Mouse (Mus musculus): ENCODE measurements around the gene Trmt2a. TPM values are rescaled to one million over a fixed set of nuclear protein-coding genes. Genes with fewer than 3 reads are reported as not detected.

Trmt2a gene
- polyA plus RNA-seq, 1 experiment = 23.5 TPM

DNA sequence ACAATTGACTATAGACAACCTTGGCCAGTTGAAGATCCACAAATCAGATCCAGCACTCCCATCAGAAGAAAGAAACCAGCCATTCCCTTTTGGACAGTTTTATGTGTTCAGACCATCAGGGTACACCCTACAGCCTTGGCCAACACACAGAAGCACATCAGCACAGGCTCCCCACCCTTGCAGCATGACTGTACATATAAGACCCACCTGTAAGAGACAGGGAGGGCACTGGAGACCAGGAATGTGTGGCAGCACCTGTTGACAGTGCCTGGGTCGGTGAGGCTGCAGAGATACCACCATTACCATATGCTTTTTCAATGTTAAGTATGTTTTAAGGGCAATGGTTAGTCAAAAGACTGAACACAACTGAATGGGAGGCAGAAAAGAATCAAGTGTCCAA, 5.4 kb downstream of the Trmt2a start:
- Histone ChIP-seq H3K27me3 (ENCODE audit: control insufficient read depth, insufficient read depth, low read length) (no peaks in the 10 kb centered on the region), H3K36me3 (ENCODE audit: control insufficient read depth, insufficient read depth, low read length) (no peaks in the 10 kb centered on the region; the same call in 1 of the 2 replicates), H3K4me3 (ENCODE audit: control insufficient read depth, low read depth, low read length) (no peak overlapping the region), H3K27ac (ENCODE audit: control insufficient read depth, insufficient read depth, low read depth, low read length) (no peak overlapping the region), H3K4me1 (ENCODE audit: control insufficient read depth, insufficient read depth, low read length) (peaks cover 7% of the 10 kb centered on the region)
- TF ChIP-seq CTCF (IDR thresholded peaks at IDR 0.05; ENCODE audit: control insufficient read depth, insufficient read depth, insufficient replicate concordance, low read depth, low read length) (no peak), POLR2A (IDR thresholded peaks at IDR 0.05; ENCODE audit: control insufficient read depth, low read depth, low read length) (no peak)

- TF ChIP-seq POLR2A (IDR thresholded peaks at IDR 0.05; ENCODE audit: control insufficient read depth, low read depth, low read length) = no peak
- TF ChIP-seq CTCF (IDR thresholded peaks at IDR 0.05; ENCODE audit: control insufficient read depth, insufficient read depth, insufficient replicate concordance, low read depth, low read length) = no peak
- no peak within 1 kb of the TSS for H3K4me3 ChIP-seq (ENCODE audit: control insufficient read depth, low read depth, low read length)
- H3K27me3 ChIP-seq (ENCODE audit: control insufficient read depth, insufficient read depth, low read length) = no peaks in the 10 kb centered on the region
- no peak within 1 kb of the TSS for H3K27ac ChIP-seq (ENCODE audit: control insufficient read depth, insufficient read depth, low read depth, low read length)
- H3K4me1 ChIP-seq (ENCODE audit: control insufficient read depth, insufficient read depth, low read length) = no peaks in the 10 kb centered on the region
- no peaks in the 10 kb centered on the region; the same call in 1 of the 2 replicates for H3K36me3 ChIP-seq (ENCODE audit: control insufficient read depth, insufficient read depth, low read length)
These were observed 9.7 kb downstream of the Trmt2a start, which contains the start of gene Gm49776 for GRCm38 (mm10) chr16:18258221-18258620. Gene Gm49776 (minus strand): TSS chr16:18258321.

GRCm38 (mm10) chr16:18265024-18265423, 16.5 kb downstream of the Trmt2a start:
- Histone ChIP-seq H3K27me3 (ENCODE audit: control insufficient read depth, insufficient read depth, low read length) (no peaks in the 10 kb centered on the region), H3K27ac (ENCODE audit: control insufficient read depth, insufficient read depth, low read depth, low read length) (no peak overlapping the region), H3K4me1 (ENCODE audit: control insufficient read depth, insufficient read depth, low read length) (no peaks in the 10 kb centered on the region), H3K4me3 (ENCODE audit: control insufficient read depth, low read depth, low read length) (no peak overlapping the region), H3K36me3 (ENCODE audit: control insufficient read depth, insufficient read depth, low read length) (peaks cover 2% of the 10 kb centered on the region; the same call in 1 of the 2 replicates)
- TF ChIP-seq POLR2A (IDR thresholded peaks at IDR 0.05; ENCODE audit: control insufficient read depth, low read depth, low read length) = no peak

DNA sequence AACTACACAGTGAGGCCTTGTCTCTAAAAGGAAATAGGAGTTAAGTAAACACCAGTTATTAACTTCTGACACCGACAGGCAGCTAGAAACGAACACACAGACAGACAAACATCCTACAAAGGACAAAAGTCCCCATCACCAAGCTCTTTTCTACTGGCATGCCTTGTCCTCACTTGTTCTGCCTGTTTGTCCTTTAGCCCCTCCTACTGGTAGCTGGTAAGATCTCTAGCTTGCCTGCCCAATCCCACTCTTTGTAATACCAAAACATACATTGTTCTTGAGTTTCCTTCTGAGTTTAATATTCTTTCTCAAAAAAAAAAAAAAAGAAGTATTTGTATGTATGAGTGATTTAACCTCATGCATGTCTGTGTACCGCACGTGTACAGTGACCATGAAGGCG, 19.7 kb downstream of the Trmt2a start:
- no peak overlapping the region for H3K27ac ChIP-seq (ENCODE audit: control insufficient read depth, insufficient read depth, low read depth, low read length)
- no peaks in the 10 kb centered on the region for H3K27me3 ChIP-seq (ENCODE audit: control insufficient read depth, insufficient read depth, low read length)
- H3K4me3 ChIP-seq (ENCODE audit: control insufficient read depth, low read depth, low read length) = no peak overlapping the region
- no peaks in the 10 kb centered on the region for H3K4me1 ChIP-seq (ENCODE audit: control insufficient read depth, insufficient read depth, low read length)
- H3K36me3 ChIP-seq (ENCODE audit: control insufficient read depth, insufficient read depth, low read length) = peaks cover 2% of the 10 kb centered on the region; the same call in 1 of the 2 replicates
- no peak for TF ChIP-seq POLR2A (IDR thresholded peaks at IDR 0.05; ENCODE audit: control insufficient read depth, low read depth, low read length)
- TF ChIP-seq CTCF (IDR thresholded peaks at IDR 0.05; ENCODE audit: control insufficient read depth, insufficient read depth, insufficient replicate concordance, low read depth, low read length) = no peak

DNA sequence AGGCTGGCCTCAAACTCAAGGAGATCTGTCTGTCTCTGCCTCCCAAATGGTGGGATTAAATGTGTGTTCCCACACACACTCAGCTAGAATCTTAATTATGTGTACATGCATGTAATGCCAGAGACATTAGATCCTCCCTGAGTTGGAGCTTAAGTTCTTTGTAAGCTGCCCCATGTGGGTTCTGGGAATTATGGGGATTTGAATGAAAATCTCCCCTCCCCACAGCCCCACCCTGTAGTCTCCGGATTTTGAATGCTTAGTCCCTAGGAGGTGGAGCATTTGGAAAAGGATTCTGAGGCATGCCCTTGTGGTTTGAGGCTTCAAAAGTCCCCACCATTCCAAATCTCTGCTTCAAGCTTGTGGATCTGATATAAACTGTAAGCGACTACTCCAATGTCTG, 26.7 kb downstream of the Trmt2a start:
- Histone ChIP-seq H3K27me3 (ENCODE audit: control insufficient read depth, insufficient read depth, low read length) (no peaks in the 10 kb centered on the region), H3K4me1 (ENCODE audit: control insufficient read depth, insufficient read depth, low read length) (no peaks in the 10 kb centered on the region), H3K4me3 (ENCODE audit: control insufficient read depth, low read depth, low read length) (no peak overlapping the region), H3K27ac (ENCODE audit: control insufficient read depth, insufficient read depth, low read depth, low read length) (no peak overlapping the region), H3K36me3 (ENCODE audit: control insufficient read depth, insufficient read depth, low read length) (peaks cover 7% of the 10 kb centered on the region)
- no peak for TF ChIP-seq POLR2A (IDR thresholded peaks at IDR 0.05; ENCODE audit: control insufficient read depth, low read depth, low read length)
- TF ChIP-seq CTCF (IDR thresholded peaks at IDR 0.05; ENCODE audit: control insufficient read depth, insufficient read depth, insufficient replicate concordance, low read depth, low read length) = no peak

DNA sequence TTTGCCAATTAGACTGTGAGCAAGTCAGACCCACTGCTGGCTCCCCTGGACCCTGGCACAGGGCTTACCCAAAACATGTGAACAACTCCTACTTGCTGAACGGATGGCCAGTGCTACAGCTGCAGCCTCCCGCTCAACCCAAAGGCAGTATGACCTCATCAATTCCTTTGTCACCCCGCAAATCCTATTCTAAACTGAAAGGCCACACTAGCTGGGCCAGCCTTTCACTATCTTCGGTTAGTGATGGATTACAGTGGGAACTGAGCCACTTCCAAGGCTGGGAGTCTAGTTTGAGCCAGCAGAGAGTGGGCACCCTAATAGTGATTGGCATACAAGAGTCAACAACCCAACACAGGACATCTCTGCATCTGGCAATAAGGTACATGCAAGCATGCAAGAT, 39.7 kb downstream of the Trmt2a start:
- no peak for TF ChIP-seq POLR2A (IDR thresholded peaks at IDR 0.05; ENCODE audit: control insufficient read depth, low read depth, low read length)
- no peak for TF ChIP-seq CTCF (IDR thresholded peaks at IDR 0.05; ENCODE audit: control insufficient read depth, insufficient read depth, insufficient replicate concordance, low read depth, low read length)
- H3K4me3 ChIP-seq (ENCODE audit: control insufficient read depth, low read depth, low read length) = peak overlapping the region; percentile 95
- peak overlapping the region; percentile 85 for H3K27ac ChIP-seq (ENCODE audit: control insufficient read depth, insufficient read depth, low read depth, low read length)
- peaks cover 1% of the 10 kb centered on the region for H3K36me3 ChIP-seq (ENCODE audit: control insufficient read depth, insufficient read depth, low read length)
- no peaks in the 10 kb centered on the region for H3K27me3 ChIP-seq (ENCODE audit: control insufficient read depth, insufficient read depth, low read length)
- peaks cover 5% of the 10 kb centered on the region for H3K4me1 ChIP-seq (ENCODE audit: control insufficient read depth, insufficient read depth, low read length)

DNA sequence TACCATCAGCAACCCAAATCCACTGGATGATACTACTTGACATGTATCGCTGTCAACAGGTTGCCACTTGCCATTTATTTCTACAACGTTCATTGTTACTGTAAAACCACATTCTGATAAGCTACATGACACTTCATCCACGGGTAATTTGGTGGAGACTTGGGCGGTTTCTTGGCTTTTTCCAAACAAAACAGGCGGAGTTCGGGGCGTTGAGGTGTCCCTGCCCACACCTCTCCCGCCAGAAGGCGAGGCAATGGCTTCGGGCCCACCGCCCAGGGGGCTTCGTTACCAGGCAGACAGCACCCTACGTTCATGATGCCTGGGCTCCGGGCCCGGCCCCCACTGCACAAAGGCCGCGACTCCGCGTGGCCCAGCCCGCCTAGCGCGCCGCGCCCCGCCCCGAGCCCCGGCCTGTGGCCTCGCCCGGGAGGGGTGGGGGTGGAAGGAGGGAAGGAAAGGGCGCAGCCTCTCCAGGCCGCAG, 40.1 kb downstream of the Trmt2a start:
- H3K36me3 ChIP-seq (ENCODE audit: control insufficient read depth, insufficient read depth, low read length) = peaks cover 1% of the 10 kb centered on the region
- TF ChIP-seq CTCF (IDR thresholded peaks at IDR 0.05; ENCODE audit: control insufficient read depth, insufficient read depth, insufficient replicate concordance, low read depth, low read length) (no peak), POLR2A (IDR thresholded peaks at IDR 0.05; ENCODE audit: control insufficient read depth, low read depth, low read length) (no peak)
- H3K27me3 ChIP-seq (ENCODE audit: control insufficient read depth, insufficient read depth, low read length) = no peaks in the 10 kb centered on the region
- peak overlapping the region; percentile 95 for H3K4me3 ChIP-seq (ENCODE audit: control insufficient read depth, low read depth, low read length)
- H3K27ac ChIP-seq (ENCODE audit: control insufficient read depth, insufficient read depth, low read depth, low read length) = peak overlapping the region; percentile 85
- peaks cover 5% of the 10 kb centered on the region for H3K4me1 ChIP-seq (ENCODE audit: control insufficient read depth, insufficient read depth, low read length)

Data from testis, adult 2 months (tissue).